Mouse (Mus musculus) kidney, embryonic 14.5 days (tissue): ENCODE results near the gene Cct4. TPM values are rescaled to one million over a fixed set of nuclear protein-coding genes. Genes with fewer than 3 reads are reported as not detected.

Source experiments
- ATAC-seq: fragments of 200-750 bp; cut with Nextera tagmentation; 2 replicates; pipeline ENCODE4 v1.8.0; 2017; ENCODE audit warnings: moderate number of reproducible peaks, mild to moderate bottlenecking, moderate TSS enrichment, moderate library complexity; ENCODE audit not compliant: low FRiP score, low TSS enrichment
- H3K27ac ChIP-seq: fragments of 300-500 bp; sonication (generic); 2 replicates; pipeline ENCODE4 v1.5.1; 2014; ENCODE audit warnings: low read depth, mild to moderate bottlenecking, low read length, moderate library complexity, mixed read lengths
- H3K27me3 ChIP-seq: fragments of 300-500 bp; sonication (generic); 2 replicates; pipeline ENCODE4 v1.6.1; 2014; ENCODE audit warnings: mild to moderate bottlenecking, low read length; ENCODE audit not compliant: control insufficient read depth, insufficient read depth
- H3K36me3 ChIP-seq: fragments of 300-500 bp; sonication (generic); 2 replicates; pipeline ENCODE4 v1.6.1; 2014; ENCODE audit warnings: low read length, mixed read lengths; ENCODE audit not compliant: control insufficient read depth, insufficient read depth
- H3K4me1 ChIP-seq: fragments of 300-500 bp; sonication (generic); 2 replicates; pipeline ENCODE4 v1.6.1; 2014; ENCODE audit warnings: low read length, mixed read lengths; ENCODE audit not compliant: control insufficient read depth, insufficient read depth
- H3K4me2 ChIP-seq: fragments of 300-500 bp; sonication (generic); replicated peaks from 2 replicates; pipeline ENCODE4 v1.6.1; 2014; ENCODE audit warnings: low read depth, mild to moderate bottlenecking, low read length
- H3K4me3 ChIP-seq: fragments of 300-500 bp; sonication (generic); 2 replicates; pipeline ENCODE4 v1.5.1; 2014; ENCODE audit warnings: mild to moderate bottlenecking, low read length
- H3K9ac ChIP-seq: fragments of 300-500 bp; sonication (generic); 2 replicates; pipeline ENCODE4 v1.6.1; 2014; ENCODE audit warnings: low read depth, mild to moderate bottlenecking, low read length, moderate library complexity
- H3K9me3 ChIP-seq: fragments of 300-500 bp; sonication (generic); 2 replicates; pipeline ENCODE4 v1.6.1; 2016; ENCODE audit warnings: low read length; ENCODE audit not compliant: control insufficient read depth
- WGBS: fragments of 180-500 bp; shearing (Covaris S2); extraction: QIAGEN DNeasy Blood & Tissue Kit; methylation state at CpG from one replicate; pipeline ENCODE4 v1.1.7; 2014; 5-methylcytosine and 5-hydroxymethylcytosine counted together
- polyA plus RNA-seq: library from polyadenylated mRNA; unstranded; fragments of >200 nt; fragmentation: Nextera tagmentation; extraction: Ambion mirVana; gene quantifications from 2 replicates; pipeline ENCODE4 v1.2.1, GENCODE M21; 2014

Gene Cct4
- polyA plus RNA-seq, 1 experiment from 2014 or later = 365 TPM

DNA sequence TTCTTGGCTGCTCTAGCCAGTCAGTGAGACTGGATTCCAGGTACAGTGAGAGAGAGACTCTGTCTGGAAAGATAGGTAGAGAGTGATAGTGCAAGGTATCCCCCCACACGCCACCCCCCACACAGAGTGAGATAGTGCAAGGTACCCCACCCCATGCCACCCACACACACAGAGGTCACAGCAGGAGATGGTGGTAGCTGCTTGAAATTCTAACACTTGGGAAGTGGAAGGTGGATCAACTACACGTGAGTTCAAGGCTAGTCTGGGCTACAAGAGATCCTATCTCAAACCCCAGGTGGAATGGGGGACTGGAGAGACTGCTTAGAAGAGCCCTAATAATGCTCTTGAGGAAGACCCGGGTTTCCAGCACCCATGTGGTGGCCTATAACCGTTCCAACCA, 9.3 kb upstream of the Cct4 start:
- H3K9me3 ChIP-seq = no peaks in the 10 kb centered on the region
- no peak for ATAC-seq
- H3K27ac ChIP-seq = no peak overlapping the region
- peak overlapping the region; percentile 63 for H3K4me3 ChIP-seq
- peaks cover 14% of the 10 kb centered on the region for H3K36me3 ChIP-seq
- 29% methylated on average over 4 of the region's 4 CpGs for WGBS
- peaks cover 7% of the 10 kb centered on the region for H3K4me1 ChIP-seq
- peak overlapping the region; percentile 78; the same call in 1 of the 2 replicates for H3K9ac ChIP-seq
- H3K4me2 ChIP-seq = peak overlapping the region; percentile 71
- H3K27me3 ChIP-seq = no peaks in the 10 kb centered on the region

DNA sequence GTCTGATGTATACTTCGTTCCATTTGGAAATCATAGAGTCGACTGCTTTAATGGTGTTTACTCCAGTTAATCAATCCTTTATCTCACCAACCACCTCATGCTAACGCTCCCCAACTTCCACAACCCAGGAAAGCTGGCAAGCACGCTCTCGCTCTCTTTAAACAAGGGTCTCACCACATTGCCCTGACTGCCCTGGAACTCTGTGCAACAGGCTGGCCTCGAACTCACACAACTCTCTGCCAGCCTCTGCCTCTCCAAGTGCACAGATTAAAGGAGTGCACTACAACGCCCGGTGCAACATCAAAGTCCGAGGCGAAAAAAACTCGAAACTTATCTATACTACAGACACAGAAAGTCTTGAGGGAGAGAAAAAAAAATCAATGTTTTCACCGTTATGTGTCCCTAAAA, 8.8 kb upstream of the Cct4 start:
- Histone ChIP-seq H3K4me2 (peak overlapping the region; percentile 71), H3K36me3 (peaks cover 12% of the 10 kb centered on the region), H3K9ac (peak overlapping the region; percentile 78), H3K27me3 (no peaks in the 10 kb centered on the region), H3K4me3 (peak overlapping the region; percentile 63), H3K4me1 (peaks cover 7% of the 10 kb centered on the region), H3K9me3 (no peaks in the 10 kb centered on the region), H3K27ac (peak overlapping the region; percentile 94)
- ATAC-seq = peak; percentile 32
- 2% methylated on average over 12 of the region's 12 CpGs for WGBS

- Histone ChIP-seq H3K4me2 (peak within 1 kb of the TSS; percentile 71), H3K9me3 (no peaks in the 10 kb centered on the region), H3K27ac (peak within 1 kb of the TSS; percentile 94), H3K36me3 (peaks cover 7% of the 10 kb centered on the region; the same call in 1 of the 2 replicates), H3K4me3 (peak within 1 kb of the TSS; percentile 63), H3K4me1 (peaks cover 7% of the 10 kb centered on the region), H3K27me3 (no peaks in the 10 kb centered on the region), H3K9ac (peak within 1 kb of the TSS; percentile 78)
- peak; percentile 96 for ATAC-seq
- 4% methylated on average over 42 of the region's 42 CpGs for WGBS
Observed at GRCm38 (mm10) chr11:22981984-22982757, 8.1 kb upstream of the Cct4 start, which contains the start of the genes Gm28048 and Commd1. Gm28048 (minus strand) TSS chr11:22982090. Commd1 (minus strand) TSS chr11:22982382.

DNA sequence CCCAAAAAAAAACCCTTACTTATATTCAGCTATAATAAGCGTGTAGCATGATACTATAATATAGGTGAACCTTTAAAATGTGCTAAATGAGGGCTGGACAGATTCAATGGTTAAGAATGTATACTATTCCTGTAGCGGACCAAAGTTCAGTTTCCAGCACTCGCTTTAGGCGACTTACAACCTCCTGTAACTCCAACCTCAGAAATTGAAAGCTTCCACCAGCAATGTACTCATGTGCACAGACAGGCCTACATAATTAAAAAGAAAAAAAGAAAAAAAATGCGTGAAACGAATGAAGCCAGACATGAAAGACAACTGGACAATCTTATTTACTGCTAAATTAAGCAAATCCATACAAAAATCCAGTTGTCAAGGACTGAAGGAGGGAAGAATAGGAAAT, 7.5 kb upstream of the Cct4 start:
- H3K27me3 ChIP-seq = no peaks in the 10 kb centered on the region
- peak overlapping the region; percentile 71 for H3K4me2 ChIP-seq
- H3K27ac ChIP-seq = no peak overlapping the region
- no peak overlapping the region for H3K9ac ChIP-seq
- WGBS = 78% methylated on average over 6 of the region's 6 CpGs
- peaks cover 7% of the 10 kb centered on the region for H3K4me1 ChIP-seq
- no peak for ATAC-seq
- no peaks in the 10 kb centered on the region for H3K9me3 ChIP-seq
- H3K4me3 ChIP-seq = peak overlapping the region; percentile 63; the same call in 1 of the 2 replicates
- 0 out of 2 replicates have a peak, but pooled peaks cover 6% of the 10 kb centered on the region for H3K36me3 ChIP-seq

DNA sequence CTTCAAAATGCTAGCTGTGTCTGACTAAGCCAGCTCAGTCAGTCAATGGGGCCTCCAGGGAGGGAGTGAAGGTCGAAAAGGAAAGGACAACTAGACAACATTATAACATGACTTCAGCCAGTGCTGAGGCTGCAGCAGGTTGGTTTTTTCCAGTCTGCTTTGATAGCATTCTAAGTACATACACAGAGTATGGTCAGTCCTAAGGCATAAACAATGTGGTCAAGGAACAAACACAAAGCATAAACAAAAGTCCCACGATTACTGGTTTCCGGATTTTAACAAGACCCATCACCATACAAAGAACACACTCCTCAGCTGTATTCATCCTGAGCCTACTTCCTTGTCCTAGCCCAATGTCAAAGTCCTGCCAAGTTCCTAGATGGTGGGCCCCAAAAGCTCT, 4.8 kb upstream of the Cct4 start:
- H3K27ac ChIP-seq = no peak overlapping the region
- H3K4me3 ChIP-seq = no peak overlapping the region
- ATAC-seq = no peak
- 84% methylated on average over 3 of the region's 3 CpGs for WGBS
- peaks cover 7% of the 10 kb centered on the region for H3K4me1 ChIP-seq
- no peak overlapping the region for H3K9ac ChIP-seq
- H3K4me2 ChIP-seq = no peak overlapping the region
- no peaks in the 10 kb centered on the region for H3K36me3 ChIP-seq
- no peaks in the 10 kb centered on the region for H3K27me3 ChIP-seq
- H3K9me3 ChIP-seq = no peaks in the 10 kb centered on the region

DNA sequence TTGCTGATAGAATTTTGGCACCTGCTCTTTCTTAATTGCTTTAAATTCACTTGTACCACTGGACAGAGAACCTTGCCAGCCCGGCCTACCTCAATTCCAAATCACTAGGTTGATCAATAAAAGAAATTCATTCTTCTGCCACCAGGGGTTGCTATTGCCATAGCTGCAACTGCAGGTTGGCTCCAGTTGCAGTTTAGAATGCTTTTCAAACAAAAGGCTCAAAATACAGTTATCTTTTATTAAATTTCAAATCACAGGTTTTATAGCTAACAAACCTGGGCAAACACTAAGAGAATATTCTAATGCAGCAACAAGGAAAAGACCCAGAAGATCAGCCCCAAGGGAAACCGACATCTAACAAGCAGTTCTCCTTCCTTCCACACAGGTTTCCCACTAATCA, 3.0 kb upstream of the Cct4 start:
- no peak overlapping the region for H3K4me3 ChIP-seq
- H3K9ac ChIP-seq = no peak overlapping the region
- no peaks in the 10 kb centered on the region for H3K27me3 ChIP-seq
- 0 out of 2 replicates have a peak, but pooled peaks cover 2% of the 10 kb centered on the region for H3K36me3 ChIP-seq
- 54% methylated on average over 2 of the region's 2 CpGs for WGBS
- peaks cover 7% of the 10 kb centered on the region for H3K4me1 ChIP-seq
- H3K27ac ChIP-seq = no peak overlapping the region
- H3K9me3 ChIP-seq = no peaks in the 10 kb centered on the region
- no peak overlapping the region for H3K4me2 ChIP-seq
- ATAC-seq = no peak

GRCm38 (mm10) chr11:22989786-22990185, 533 bp upstream of the Cct4 start:
- Histone ChIP-seq H3K27ac (peak overlapping the region; percentile 79), H3K9ac (peak overlapping the region; percentile 91), H3K9me3 (no peaks in the 10 kb centered on the region), H3K4me1 (peaks cover 9% of the 10 kb centered on the region), H3K4me2 (peak overlapping the region; percentile 48), H3K4me3 (peak overlapping the region; percentile 70), H3K36me3 (peaks cover 20% of the 10 kb centered on the region), H3K27me3 (no peaks in the 10 kb centered on the region)
- WGBS = 57% methylated on average over 1 of the region's 1 CpGs
- peak; percentile 2; the same call in 1 of the 2 replicates for ATAC-seq

- no peak for ATAC-seq
- H3K9me3 ChIP-seq = no peaks in the 10 kb centered on the region
- H3K4me2 ChIP-seq = peak overlapping the region; percentile 94
- peaks cover 9% of the 10 kb centered on the region for H3K4me1 ChIP-seq
- H3K27ac ChIP-seq = no peak overlapping the region; the same call in 1 of the 2 replicates
- no peaks in the 10 kb centered on the region for H3K27me3 ChIP-seq
- WGBS = 10% methylated on average over 14 of the region's 14 CpGs
- peak overlapping the region; percentile 70 for H3K4me3 ChIP-seq
- H3K36me3 ChIP-seq = peaks cover 33% of the 10 kb centered on the region
- H3K9ac ChIP-seq = peak overlapping the region; percentile 91
Observed at GRCm38 (mm10) chr11:22991218-22991835, 1.0 kb downstream of the Cct4 start.

- WGBS = 90% methylated on average over 2 of the region's 2 CpGs
- Histone ChIP-seq H3K9me3 (no peaks in the 10 kb centered on the region), H3K9ac (no peak overlapping the region), H3K4me3 (no peak overlapping the region), H3K36me3 (peaks cover 57% of the 10 kb centered on the region), H3K27me3 (no peaks in the 10 kb centered on the region), H3K4me1 (peaks cover 9% of the 10 kb centered on the region), H3K27ac (no peak overlapping the region), H3K4me2 (no peak overlapping the region)
- ATAC-seq = no peak
Observed at GRCm38 (mm10) chr11:22994271-22994670, 4.0 kb downstream of the Cct4 start.
